Mouse (Mus musculus) gastrocnemius, postnatal 25 days (tissue): ENCODE results near the gene Ftl1. TPM values are rescaled to one million over a fixed set of nuclear protein-coding genes. Genes with fewer than 3 reads are reported as not detected.
"Not testable (repeated sequence)": the region's sequence is repeated elsewhere in the genome, so short reads cannot be mapped to it uniquely, and the experiment has no call there.

Source experiments
- DNase-seq: peaks from one replicate; pipeline ENCODE4 v3.0.0; 2022
- total RNA-seq, 2 experiments: library from RNA; stranded (reverse); gene quantifications; 1 replicate in 1 of 2; 2 replicates in 1 of 2; pipeline ENCODE4 v1.2.3; 2021

The Ftl1 gene
- total RNA-seq, 2 experiments from 2014 or later, result 125 to 149 TPM

DNA sequence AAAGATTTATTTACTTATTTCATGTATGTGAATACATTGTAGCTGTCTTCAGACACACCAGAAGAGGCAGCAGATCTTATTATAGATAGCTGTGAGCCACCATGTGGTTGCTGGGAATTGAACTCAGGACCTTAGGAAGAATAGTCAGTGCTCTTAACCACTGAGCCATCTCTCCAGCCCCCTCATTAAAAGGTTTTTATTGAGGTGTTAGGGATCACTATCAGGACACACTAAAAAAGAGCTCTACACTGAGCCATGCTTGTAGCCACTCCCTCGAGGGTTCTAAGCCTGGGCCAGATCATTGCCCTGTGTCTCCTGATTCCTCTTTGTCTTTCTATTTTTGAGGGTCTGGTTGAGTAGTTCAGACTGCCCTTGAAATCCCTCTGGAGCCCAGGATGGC is 16.8 kb upstream of the Ftl1 start:
- DNase-seq, result no peak

DNA sequence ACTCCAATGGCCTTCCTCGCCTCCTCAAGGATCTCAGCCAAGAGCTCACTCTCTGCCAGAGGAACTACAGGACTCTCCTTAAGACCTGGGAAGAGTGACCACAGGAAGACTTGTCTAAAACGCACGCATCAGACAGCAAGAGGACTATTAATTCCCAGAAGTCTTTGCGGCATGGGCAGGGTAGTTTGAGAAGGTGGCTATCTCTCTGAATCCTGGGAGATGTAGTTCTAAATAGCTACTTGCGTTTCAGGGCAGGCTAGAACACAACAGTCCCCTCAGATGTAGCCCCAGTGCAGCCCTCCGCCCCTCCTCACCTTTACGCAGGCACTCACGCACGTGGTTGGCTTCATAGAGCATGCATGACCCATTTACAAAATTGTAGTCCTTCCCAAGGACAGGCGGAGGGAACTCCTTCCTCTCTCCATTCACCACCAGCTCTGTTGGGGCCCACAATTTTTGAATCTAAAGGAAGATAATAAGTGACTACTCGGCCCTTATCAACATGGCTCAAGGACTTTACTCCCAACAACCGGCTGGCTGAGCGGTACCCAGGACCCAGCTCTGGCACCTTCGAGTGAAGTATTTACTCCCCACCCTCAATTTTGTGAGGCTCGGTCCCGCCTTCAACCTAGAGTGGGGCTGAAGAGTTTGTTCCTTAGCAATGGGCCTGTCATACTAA is 15.7 kb upstream of the Ftl1 start:
- no peak for DNase-seq

DNA sequence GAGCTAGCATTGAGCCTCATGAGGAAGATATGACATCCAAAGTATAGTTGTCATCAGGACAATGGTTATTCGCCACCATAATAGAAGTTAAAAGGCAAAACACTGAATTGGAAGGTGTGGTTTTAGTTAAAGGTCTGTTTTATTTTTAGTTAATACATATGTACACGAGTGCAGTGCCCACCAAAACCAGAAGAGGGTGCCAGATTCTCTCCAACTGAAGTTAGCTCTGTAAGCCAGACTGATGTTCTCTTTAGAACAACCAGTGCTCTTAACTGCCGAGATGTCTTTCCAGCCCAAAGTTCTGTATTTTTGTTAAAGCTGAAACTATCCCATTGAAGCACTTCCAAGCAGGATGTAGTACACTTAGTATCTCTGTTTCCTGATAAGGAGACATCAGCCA is 11.2 kb upstream of the Ftl1 start:
- DNase-seq, result no peak

DNA sequence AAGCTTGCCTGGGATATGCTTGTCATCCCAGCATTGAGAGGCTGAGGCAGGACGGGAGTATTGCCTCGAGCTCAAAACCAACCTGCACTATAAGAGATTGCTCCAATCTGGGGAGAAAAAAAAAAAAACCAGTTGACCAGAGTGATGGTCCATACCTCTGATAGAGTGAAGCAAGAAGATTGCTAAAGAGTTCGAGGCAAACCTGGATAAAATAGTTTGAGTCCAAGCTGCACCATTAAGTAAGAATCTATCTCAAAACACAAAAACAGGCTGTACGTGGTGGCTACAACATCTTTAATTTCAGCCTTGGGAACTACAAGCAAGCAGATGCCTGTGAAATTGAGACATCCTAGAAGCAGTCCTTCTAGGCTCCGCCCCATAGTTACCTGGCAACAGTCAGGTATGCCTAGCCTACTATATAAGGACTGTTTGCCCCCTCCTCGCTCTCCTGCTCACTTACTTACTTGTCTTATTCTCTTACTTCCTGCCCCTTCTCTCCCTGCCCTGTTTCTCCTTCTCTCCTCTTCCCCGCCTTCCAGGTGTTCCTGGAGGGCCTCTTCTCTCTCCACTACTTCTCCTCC is 7.5 kb upstream of the Ftl1 start:
- DNase-seq, result no peak

DNA sequence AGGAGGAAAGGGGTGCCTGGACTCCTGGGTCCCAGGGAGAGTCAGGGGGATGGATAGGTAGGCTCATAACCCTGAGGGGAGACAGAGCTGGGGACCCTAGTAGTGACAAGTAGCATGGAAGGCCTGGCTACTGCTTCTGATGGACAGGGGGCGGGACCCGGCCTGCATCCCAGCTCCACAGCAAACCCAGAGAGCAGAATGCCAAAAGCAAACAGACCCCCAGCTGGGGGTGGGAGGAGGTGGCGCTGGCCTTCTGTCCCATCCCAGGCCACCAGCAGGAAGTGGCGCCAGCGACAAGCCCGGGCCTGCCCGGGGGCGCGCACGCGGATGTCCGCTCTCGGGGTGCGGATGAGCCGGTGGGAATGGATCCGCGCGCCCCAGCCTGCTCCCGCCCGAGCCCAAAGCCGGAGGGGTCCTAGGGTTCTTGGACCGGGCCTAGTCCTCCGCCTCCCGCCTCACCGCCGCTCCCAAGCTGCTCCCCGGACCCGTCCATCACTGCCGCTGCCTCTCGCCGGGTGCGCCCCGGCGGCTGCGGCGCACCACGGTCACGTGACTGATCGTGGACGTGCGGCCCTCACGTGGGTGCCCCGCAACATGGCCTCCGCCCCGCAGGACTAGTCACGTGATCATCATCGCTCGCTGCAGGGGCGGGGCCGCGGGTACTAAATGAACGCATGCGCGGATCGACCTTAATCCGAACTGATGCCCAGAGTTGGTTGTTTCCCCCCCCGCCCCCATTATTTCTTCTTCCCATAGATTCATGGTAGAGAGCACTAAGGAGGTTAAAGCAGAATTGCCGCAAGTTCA is 6.8 kb upstream of the Ftl1 start, which contains the start of gene Bax:
TSS of gene Bax (minus strand) at position 616 of the 807 bp plus-strand sequence.
- peak; percentile 92 for DNase-seq

DNA sequence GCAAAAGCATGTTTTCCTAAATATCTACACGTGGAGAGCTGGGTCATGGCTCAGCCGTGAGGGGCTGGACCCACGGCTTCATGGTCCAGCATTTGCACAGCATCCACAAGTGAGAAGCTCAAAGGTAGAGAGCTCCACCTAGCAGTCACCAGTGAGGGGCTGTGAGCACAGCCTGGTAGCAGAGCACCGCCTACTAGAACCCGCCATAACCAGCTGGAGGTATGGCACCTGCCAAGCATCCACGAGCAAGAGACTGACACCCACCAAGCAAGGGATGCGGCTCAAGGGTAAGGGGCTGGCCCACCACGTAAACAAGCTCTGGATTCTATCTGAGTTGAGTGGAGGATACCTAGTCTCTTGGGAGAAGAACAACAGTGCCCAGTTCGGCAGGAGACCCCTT is 5.9 kb upstream of the Ftl1 start:
- DNase-seq, result no peak

DNA sequence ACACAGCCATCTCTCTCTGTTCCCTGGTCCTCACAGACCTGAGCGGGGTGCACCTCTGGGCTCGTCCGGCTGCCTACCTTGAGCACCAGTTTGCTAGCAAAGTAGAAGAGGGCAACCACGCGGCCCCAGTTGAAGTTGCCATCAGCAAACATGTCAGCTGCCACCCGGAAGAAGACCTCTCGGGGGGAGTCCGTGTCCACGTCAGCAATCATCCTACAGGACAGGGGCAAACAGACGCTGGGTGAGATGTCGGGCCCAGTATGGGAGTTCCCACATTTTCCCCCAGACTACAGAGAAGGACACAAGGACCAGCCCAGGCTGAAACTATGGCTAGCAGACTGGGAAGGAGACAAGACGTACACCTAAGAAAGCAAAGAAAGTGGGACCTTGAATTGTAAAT is 5.4 kb upstream of the Ftl1 start:
- DNase-seq, result no peak

DNA sequence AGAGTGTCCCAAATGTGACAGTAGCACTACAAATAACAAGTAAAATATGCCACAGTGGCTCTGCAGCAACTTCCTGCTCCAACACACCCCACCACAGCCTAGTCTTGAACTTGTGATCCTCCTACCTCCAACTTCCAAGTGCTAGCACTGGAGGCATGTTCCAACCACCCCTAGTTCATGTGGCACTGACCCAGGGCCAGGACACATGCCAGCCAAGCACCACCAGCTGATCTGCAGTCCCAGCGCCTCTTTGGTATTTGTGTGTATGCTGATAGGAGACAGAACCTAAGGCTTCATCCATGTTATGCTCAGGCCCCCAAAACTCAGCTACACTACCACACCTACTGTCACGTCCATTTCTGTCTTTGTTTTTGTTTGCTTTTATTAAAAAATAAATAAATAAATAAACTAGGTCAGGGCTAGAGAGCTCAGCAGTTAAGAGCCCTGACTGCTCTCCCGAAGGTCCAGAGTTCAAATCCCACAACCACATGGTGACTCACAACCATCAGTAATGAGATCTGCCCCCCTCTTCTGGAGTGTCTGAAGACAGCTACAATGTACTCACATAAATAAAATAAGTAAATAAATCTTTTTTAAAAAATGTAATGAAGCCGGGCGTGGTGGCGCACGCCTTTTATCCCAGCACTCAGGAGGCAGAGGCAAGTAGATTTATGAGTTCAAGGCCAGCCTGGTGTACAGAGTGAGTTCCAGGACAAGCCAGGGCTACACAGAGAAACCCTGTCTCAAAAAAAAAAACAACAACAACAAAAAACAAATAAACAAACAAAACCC is 4.5 kb upstream of the Ftl1 start:
- no peak for DNase-seq

DNA sequence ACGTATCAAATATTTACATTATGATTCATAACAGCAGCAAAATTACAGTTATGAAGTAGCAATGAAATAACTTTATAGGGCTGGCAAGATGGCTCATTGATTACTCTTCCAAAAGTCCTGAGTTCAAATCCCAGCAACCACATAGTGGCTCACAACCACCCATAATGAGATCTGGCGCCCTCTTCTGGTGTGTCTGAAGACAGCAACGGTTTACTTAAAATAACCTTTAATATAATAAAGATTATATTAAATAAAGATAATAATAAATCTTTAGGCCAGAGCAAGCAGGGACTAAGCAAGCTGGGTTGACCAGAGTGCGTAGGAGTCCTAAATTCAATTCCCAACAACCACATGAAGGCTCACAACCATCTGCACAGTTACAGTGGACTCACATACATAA is 3.2 kb upstream of the Ftl1 start:
- DNase-seq, result not testable (repeated sequence)

DNA sequence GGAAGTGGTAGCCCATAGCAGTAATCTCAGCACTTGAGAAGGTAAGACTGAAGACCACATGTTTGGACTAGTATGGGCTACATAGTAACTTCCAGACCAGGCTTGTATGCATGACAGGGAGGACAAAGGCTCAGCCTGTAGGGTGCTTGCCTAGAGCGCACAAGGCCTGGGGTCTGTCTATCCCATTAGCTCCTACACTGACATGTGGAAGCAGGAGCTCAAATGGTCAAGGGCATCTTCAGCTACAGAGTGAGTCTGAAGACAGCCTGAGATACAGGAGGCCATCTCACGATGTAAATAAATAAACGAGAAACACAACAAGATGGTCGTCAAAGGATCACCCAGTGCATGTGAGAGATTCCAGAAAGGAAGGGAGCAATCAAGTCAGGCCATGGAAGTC is 2.6 kb upstream of the Ftl1 start:
- DNase-seq, result no peak

DNA sequence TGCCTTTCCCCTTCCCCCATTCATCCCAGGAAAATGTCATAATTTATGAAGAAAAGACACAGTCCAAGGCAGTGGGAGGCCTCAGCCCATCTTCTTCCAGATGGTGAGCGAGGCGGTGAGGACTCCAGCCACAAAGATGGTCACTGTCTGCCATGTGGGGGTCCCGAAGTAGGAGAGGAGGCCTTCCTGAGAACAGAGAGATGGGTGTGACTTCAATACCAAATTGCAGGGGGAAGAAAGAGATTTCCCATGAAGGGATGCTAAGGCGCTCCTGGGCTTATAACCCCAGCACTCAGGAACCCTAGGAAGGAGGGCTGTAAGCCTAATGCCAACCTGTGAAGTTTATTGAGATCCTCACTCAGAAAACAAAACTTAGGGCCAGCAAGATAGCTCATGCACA is 2.1 kb upstream of the Ftl1 start:
- no peak for DNase-seq

DNA sequence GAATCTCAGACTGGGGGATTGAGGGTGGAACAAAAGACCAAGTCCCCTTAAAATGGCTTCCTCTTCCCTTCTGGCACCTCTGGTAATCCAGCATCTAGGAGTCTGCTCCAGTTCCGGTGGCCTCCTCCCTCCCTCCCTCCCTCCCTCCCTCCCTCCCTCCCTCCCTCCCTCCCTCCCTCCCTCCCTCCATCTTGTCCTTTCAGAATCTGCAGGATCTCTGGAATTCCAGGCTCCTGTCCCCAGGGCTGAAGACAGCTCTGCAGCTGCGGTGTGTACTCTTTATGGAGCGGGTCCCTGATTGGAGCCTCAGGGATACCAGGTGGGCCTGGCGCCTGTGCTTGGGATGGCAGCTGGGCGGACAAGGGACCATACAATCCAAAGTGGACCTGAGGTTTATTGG is 1.6 kb upstream of the Ftl1 start:
- no peak for DNase-seq

DNA sequence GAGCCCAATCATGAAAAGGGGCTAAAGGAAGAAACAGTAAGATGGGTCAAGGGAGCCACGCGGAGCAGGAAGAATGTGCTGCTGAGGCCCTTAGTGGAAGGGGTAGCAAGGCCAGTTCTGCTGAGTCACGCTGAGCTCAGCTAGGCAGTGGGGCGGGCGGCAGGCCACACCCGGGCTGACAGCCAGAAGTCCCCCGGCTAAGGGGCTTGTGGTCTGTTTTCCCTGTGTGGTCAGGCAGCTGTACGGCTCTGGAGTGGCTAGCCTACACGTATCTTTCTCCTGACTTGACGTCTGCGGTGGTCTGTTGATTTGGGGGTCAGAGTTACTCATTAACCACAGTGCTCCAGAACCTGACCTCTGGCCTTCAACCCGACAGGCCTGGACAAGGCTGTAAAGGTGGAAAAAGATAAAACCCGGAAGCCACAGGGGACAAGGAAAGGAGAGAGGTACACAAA is 1.2 kb upstream of the Ftl1 start:
- peak; percentile 67 for DNase-seq

DNA sequence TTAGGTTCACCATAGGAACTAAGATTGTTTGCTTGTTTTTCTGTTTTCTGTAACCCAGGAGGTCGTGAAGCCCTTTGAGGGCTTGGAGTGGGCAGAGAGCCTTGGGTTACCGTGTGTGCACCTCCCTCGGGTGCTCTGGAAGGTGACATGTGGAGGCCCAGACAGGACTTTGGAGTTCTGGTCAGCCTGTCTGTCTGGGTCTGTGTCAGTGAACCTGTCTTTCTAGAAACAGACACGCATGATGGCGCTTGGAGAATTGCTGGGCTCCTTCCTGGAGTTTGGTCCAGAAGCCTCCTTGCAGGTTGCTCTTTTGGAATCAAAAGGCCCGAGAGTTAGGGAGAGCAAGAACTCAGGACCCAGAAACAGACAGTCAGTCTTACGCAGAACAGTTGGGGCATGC is 693 bp upstream of the Ftl1 start:
- DNase-seq, result no peak

DNA sequence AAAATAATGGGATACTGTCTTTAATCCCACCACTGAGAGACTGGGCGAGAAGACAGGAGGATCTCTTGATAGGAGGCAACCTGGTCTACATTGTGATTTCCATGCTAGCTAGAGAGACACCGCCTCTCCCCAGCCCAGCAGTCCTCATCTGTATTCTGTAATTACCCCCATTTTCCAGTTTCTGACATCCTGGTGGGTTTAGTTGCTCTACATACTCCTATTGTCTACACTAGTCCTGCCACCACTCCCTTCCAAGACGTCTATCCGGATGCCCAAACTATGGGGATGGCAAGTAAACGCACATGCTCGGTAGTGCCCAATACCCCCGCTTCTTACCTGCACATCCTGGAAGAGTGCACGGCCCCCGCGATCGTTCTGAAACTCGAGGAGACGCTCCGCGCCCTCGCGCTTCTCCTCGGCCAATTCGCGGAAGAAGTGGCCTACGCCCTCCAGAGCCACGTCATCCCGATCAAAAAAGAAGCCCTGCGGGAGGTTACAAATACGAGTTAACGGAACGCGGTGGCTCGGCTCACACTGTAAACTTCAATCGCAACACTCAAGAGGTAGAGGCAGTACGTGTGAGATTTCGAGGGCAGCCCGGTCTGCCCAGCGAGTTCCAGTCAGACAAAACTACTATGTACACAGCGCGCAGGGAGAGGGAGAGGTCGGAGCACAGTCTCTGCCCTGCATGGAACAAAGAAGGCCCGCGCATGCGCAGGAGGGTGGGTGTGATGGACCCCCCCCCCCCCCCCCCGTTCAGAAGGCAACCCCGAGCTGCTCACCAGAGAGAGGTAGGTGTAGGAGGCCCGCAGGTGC is 728 bp downstream of the Ftl1 start:
- DNase-seq, result peak; percentile 71

DNA sequence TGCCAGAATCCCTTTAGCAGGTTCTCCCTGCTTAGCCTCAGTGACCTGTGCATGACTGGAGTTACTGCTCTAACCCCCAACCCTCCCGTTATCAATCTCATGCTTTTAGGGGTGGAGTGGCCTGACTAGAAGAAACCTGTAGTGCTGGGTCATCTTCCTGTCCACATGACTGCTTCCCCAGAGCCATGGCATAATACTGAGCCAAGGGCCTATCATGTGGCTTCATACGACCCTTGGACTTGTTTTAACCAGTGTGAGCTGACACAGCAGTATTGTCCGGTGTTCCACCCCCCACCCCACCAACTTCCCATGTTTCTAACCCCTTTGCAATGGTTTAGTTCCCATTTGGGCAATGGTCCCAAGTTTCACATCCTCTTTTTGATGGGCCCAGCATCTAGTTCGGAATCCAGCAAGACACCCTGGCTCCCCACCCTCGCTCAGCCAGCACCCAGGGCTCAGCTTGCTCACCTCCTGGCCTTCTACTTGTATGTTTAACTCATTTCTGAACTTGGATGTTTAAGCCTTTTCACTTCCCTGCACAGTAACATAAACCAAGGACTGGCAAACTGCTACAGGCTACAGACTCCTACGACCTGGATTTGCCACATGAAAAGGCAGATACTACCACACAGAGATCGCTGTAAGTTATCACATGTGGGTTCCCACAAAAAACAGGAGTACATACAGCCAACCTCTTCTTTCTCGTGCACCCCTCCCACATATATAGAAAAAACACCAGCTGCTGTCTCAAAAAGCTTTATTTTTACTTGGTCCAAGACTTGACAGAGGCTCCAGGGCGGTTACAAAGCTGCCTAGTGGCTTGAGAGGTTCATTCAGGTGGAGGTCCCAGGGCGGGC is 2.3 kb downstream of the Ftl1 start:
- peak; percentile 48 for DNase-seq

DNA sequence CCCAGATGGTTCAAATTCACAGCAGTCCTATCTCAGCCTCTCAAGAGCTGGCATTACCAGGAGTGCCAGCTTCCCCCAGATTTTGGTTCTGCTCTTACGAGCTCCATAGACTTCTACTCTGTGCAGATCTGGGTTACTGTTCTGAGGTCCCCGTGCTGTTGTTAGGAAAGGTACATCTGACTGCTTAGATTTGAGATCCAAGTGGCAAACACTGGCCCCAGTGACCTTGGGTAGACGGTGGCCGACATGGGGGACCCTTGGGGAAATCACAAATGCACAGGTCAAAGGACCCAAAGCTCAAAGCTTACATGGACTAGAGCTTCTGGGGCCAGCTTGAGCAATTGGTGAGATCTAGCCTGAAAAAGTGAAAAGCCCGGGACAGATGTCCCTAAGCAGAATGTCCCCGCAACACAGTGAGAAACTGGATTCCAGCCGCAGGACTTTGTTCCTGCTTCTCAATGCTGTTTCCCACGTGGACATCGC is 2.9 kb downstream of the Ftl1 start:
- no peak for DNase-seq

DNA sequence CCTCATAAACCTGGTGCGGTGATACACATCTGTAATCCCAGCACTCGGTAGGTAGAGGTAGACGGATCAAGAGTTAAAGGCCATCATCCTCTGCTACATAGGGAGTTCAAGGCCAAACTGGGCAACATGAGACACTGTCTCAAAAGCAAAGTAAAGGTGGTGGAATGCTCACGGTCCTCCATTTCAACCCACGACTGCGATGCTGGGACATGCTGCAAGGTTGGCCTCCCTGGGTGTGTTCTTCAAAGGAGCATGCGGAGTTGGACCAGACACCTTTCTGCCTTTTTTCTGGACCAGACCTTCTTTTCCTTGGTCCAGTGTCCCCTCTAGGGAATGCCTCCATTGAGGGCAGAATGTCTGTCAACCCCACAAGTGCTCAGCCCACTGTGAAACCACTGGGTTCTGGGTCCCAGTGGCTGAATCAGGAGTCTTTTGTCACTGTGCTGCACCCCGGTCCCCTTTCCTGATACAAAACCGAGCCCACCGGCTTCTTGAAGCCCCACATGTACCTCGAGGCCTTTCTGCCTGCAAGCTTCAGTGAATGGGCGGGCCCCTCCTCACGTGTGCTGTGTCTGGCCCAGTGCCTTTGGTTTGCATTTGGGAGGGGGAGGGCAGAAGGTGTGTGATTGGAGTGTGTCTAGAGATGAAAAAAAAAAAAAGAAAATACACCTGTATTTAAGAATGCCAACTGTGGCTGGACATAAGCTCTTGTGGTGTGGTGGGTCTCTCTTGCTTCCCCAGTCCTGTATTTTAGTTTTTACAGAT is 3.6 kb downstream of the Ftl1 start:
- DNase-seq, result no peak

DNA sequence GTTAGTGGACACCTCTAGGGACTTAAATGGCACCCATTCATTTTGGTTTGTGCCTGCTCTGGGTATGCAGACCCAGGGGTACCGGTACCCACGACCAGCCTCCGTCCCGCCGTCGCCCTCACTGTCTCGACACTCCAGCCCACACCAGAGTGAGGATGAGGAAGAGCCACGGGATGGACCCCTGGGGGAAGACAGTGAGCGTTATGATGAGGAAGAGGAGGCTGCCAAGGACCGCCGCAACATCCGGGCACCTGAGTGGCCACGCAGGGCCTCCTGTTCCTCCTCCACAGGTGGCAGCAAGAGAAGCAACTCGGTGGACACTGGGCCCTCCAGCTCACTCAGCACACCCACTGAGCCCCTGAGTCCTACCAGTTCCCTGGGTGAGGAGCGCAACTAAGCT is 4.7 kb downstream of the Ftl1 start:
- no peak for DNase-seq
